Mouse (Mus musculus): ENCODE data around the gene Rps17. TPM values are rescaled to one million over a fixed set of nuclear protein-coding genes. Genes with fewer than 3 reads are reported as not detected.

The Rps17 gene
- polyA plus RNA-seq, 1 experiment from 2014 or later, result 1,110 TPM

GRCm38 (mm10) chr7:81351826-81352225 is 6.8 kb upstream of the Rps17 start:
- Histone ChIP-seq H3K9ac (ENCODE audit: low read depth, low read length) (no peak overlapping the region), H3K9me3 (ENCODE audit: control insufficient read depth, low read length) (no peaks in the 10 kb centered on the region), H3K4me2 (replicated peaks; ENCODE audit: low read depth, low read length) (no peak overlapping the region), H3K36me3 (ENCODE audit: control insufficient read depth, insufficient read depth, low read length) (no peaks in the 10 kb centered on the region), H3K4me1 (replicated peaks; ENCODE audit: control insufficient read depth, insufficient read depth, low read length) (no peaks in the 10 kb centered on the region), H3K27me3 (ENCODE audit: control insufficient read depth, insufficient read depth, low read length) (no peaks in the 10 kb centered on the region), H3K4me3 (ENCODE audit: low read depth, low read length) (no peak overlapping the region), H3K27ac (ENCODE audit: low read depth, low read length) (no peak overlapping the region)
- no peak for DNase-seq (ENCODE audit: low spot score)
- 83% methylated on average over 4 of the region's 4 CpGs for WGBS
- no peak for ATAC-seq (ENCODE audit: low FRiP score)

GRCm38 (mm10) chr7:81348206-81348605 is 3.2 kb upstream of the Rps17 start:
- no peaks in the 10 kb centered on the region for H3K9me3 ChIP-seq (ENCODE audit: control insufficient read depth, low read length)
- H3K27me3 ChIP-seq (ENCODE audit: control insufficient read depth, insufficient read depth, low read length), result no peaks in the 10 kb centered on the region
- H3K27ac ChIP-seq (ENCODE audit: low read depth, low read length), result no peak overlapping the region
- H3K4me3 ChIP-seq (ENCODE audit: low read depth, low read length), result no peak overlapping the region
- no peak for ATAC-seq (ENCODE audit: low FRiP score)
- DNase-seq (ENCODE audit: low spot score), result no peak
- no peak overlapping the region for H3K9ac ChIP-seq (ENCODE audit: low read depth, low read length)
- H3K4me2 ChIP-seq (replicated peaks; ENCODE audit: low read depth, low read length), result no peak overlapping the region
- peaks cover 6% of the 10 kb centered on the region for H3K4me1 ChIP-seq (replicated peaks; ENCODE audit: control insufficient read depth, insufficient read depth, low read length)
- no peaks in the 10 kb centered on the region for H3K36me3 ChIP-seq (ENCODE audit: control insufficient read depth, insufficient read depth, low read length)
- 59% methylated on average over 7 of the region's 7 CpGs for WGBS

DNA sequence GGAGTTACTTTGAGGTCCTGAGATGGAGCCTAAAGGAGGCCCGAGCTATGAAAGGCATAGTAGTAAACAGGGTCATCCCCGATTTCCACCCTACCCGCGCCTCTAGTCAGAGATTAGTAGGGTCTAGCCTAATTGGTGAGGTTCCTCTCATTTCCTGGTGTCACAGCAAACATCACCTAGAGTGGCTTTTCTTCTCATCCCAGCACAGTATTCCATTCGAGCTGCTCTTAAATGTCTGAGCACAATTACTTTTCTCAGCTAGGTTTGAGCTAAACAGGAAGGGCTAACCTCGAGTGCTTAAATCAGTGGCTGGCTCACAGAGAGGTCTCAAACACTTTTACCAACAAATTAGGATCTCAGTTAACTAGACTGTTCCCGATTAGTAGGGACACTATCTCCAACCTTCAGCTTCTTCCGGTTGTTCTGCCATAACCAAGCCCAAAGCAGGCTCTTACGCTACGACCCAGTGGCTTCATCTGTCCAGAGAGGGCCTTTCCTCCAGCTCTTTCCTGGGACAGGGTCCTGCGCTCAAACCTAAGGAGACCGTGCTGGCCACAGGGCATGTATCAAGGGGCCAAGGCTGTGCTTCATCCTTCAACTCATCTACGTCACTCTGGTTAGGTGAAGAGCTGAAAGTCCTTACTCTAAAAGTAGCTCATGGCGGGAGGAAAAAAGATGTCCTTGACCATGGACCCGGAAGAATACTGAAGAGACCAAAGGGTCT is 555 bp upstream of the Rps17 start:
- H3K4me1 ChIP-seq (replicated peaks; ENCODE audit: control insufficient read depth, insufficient read depth, low read length), result peaks cover 12% of the 10 kb centered on the region
- H3K9ac ChIP-seq (ENCODE audit: low read depth, low read length), result peak overlapping the region; percentile 53; the same call in 1 of the 2 replicates
- no peak for ATAC-seq (ENCODE audit: low FRiP score)
- no peak overlapping the region for H3K27ac ChIP-seq (ENCODE audit: low read depth, low read length)
- H3K4me2 ChIP-seq (replicated peaks; ENCODE audit: low read depth, low read length), result peak overlapping the region; percentile 37
- H3K36me3 ChIP-seq (ENCODE audit: control insufficient read depth, insufficient read depth, low read length), result 0 out of 2 replicates have a peak, but pooled peaks cover 3% of the 10 kb centered on the region
- DNase-seq (ENCODE audit: low spot score), result no peak
- no peaks in the 10 kb centered on the region for H3K9me3 ChIP-seq (ENCODE audit: control insufficient read depth, low read length)
- WGBS, result 64% methylated on average over 15 of the region's 15 CpGs
- no peaks in the 10 kb centered on the region for H3K27me3 ChIP-seq (ENCODE audit: control insufficient read depth, insufficient read depth, low read length)
- peak overlapping the region; percentile 99 for H3K4me3 ChIP-seq (ENCODE audit: low read depth, low read length)

- H3K9me3 ChIP-seq (ENCODE audit: control insufficient read depth, low read length), result no peaks in the 10 kb centered on the region
- H3K27me3 ChIP-seq (ENCODE audit: control insufficient read depth, insufficient read depth, low read length), result no peaks in the 10 kb centered on the region
- peak; percentile 23 for DNase-seq (ENCODE audit: low spot score)
- peak overlapping the region; percentile 99 for H3K4me3 ChIP-seq (ENCODE audit: low read depth, low read length)
- no peak overlapping the region for H3K27ac ChIP-seq (ENCODE audit: low read depth, low read length)
- WGBS, result 17% methylated on average over 10 of the region's 10 CpGs
- ATAC-seq (ENCODE audit: low FRiP score), result no peak; the same call in 1 of the 2 replicates
- H3K4me2 ChIP-seq (replicated peaks; ENCODE audit: low read depth, low read length), result peak overlapping the region; percentile 83
- peaks cover 12% of the 10 kb centered on the region for H3K4me1 ChIP-seq (replicated peaks; ENCODE audit: control insufficient read depth, insufficient read depth, low read length)
- H3K9ac ChIP-seq (ENCODE audit: low read depth, low read length), result peak overlapping the region; percentile 99
- H3K36me3 ChIP-seq (ENCODE audit: control insufficient read depth, insufficient read depth, low read length), result 0 out of 2 replicates have a peak, but pooled peaks cover 6% of the 10 kb centered on the region
Observed at GRCm38 (mm10) chr7:81343831-81344230, 1.2 kb downstream of the Rps17 start.

GRCm38 (mm10) chr7:81343316-81343715 is 1.7 kb downstream of the Rps17 start:
- Histone ChIP-seq H3K27me3 (ENCODE audit: control insufficient read depth, insufficient read depth, low read length) (no peaks in the 10 kb centered on the region), H3K36me3 (ENCODE audit: control insufficient read depth, insufficient read depth, low read length) (0 out of 2 replicates have a peak, but pooled peaks cover 6% of the 10 kb centered on the region), H3K9ac (ENCODE audit: low read depth, low read length) (peak overlapping the region; percentile 99), H3K4me1 (replicated peaks; ENCODE audit: control insufficient read depth, insufficient read depth, low read length) (peaks cover 12% of the 10 kb centered on the region), H3K4me2 (replicated peaks; ENCODE audit: low read depth, low read length) (peak overlapping the region; percentile 83), H3K9me3 (ENCODE audit: control insufficient read depth, low read length) (no peaks in the 10 kb centered on the region), H3K4me3 (ENCODE audit: low read depth, low read length) (peak overlapping the region; percentile 99), H3K27ac (ENCODE audit: low read depth, low read length) (no peak overlapping the region)
- WGBS, result 38% methylated on average over 8 of the region's 8 CpGs
- DNase-seq (ENCODE audit: low spot score) (no peak), ATAC-seq (ENCODE audit: low FRiP score) (no peak)

GRCm38 (mm10) chr7:81342356-81343094 is 2.5 kb downstream of the Rps17 start:
- Histone ChIP-seq H3K4me2 (replicated peaks; ENCODE audit: low read depth, low read length) (peak overlapping the region; percentile 83), H3K9me3 (ENCODE audit: control insufficient read depth, low read length) (no peaks in the 10 kb centered on the region), H3K4me1 (replicated peaks; ENCODE audit: control insufficient read depth, insufficient read depth, low read length) (peaks cover 12% of the 10 kb centered on the region), H3K4me3 (ENCODE audit: low read depth, low read length) (peak overlapping the region; percentile 99), H3K9ac (ENCODE audit: low read depth, low read length) (peak overlapping the region; percentile 99), H3K27ac (ENCODE audit: low read depth, low read length) (no peak overlapping the region), H3K27me3 (ENCODE audit: control insufficient read depth, insufficient read depth, low read length) (no peaks in the 10 kb centered on the region), H3K36me3 (ENCODE audit: control insufficient read depth, insufficient read depth, low read length) (0 out of 2 replicates have a peak, but pooled peaks cover 6% of the 10 kb centered on the region)
- ATAC-seq (ENCODE audit: low FRiP score) (no peak), DNase-seq (ENCODE audit: low spot score) (no peak)
- WGBS, result 78% methylated on average over 8 of the region's 8 CpGs

DNA sequence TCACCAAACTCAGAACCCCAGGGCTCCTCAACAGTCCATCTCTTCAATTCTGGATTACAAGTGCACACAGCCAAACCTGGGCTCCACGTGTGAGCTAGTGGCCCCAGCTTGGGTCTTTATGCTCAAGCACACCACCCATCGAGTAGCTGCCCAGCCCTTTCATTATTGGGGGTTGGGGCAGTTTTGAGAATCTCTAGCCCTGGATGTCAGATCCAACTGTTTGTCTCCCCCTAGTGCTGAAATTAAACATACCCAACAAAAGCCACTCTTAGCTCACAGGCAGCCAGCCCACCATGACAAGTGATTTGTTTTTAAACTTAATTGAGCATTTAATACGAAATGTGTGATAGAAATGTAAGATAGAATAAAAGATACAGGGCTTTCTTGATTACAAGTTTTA is 3.5 kb downstream of the Rps17 start:
- 50% methylated on average over 3 of the region's 3 CpGs for WGBS
- 0 out of 2 replicates have a peak, but pooled peaks cover 6% of the 10 kb centered on the region for H3K36me3 ChIP-seq (ENCODE audit: control insufficient read depth, insufficient read depth, low read length)

DNA sequence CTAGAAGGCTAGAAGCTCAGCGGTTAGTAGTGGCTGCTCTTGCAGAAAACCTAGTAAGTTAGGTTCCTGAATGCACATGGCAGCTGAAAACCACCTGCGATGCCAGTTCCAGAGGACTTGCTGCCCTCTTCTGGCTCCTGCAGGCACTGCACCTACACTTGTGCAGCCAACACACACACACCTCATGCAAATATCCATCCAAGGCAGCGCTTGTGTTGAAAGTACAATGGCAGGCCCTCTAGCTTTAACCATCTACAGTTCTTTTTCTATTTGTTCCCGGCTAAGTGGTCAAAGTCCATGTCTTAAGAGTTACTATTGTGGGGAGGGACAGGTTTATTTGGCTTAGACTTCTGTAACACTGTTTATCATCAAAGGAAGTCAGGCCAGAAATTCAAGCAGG is 5.3 kb downstream of the Rps17 start:
- H3K4me2 ChIP-seq (replicated peaks; ENCODE audit: low read depth, low read length), result no peak overlapping the region
- no peaks in the 10 kb centered on the region for H3K9me3 ChIP-seq (ENCODE audit: control insufficient read depth, low read length)
- H3K9ac ChIP-seq (ENCODE audit: low read depth, low read length), result no peak overlapping the region
- H3K27ac ChIP-seq (ENCODE audit: low read depth, low read length), result no peak overlapping the region
- no peak for ATAC-seq (ENCODE audit: low FRiP score)
- peaks cover 15% of the 10 kb centered on the region for H3K4me1 ChIP-seq (replicated peaks; ENCODE audit: control insufficient read depth, insufficient read depth, low read length)
- H3K36me3 ChIP-seq (ENCODE audit: control insufficient read depth, insufficient read depth, low read length), result 0 out of 2 replicates have a peak, but pooled peaks cover 6% of the 10 kb centered on the region
- H3K27me3 ChIP-seq (ENCODE audit: control insufficient read depth, insufficient read depth, low read length), result no peaks in the 10 kb centered on the region
- WGBS, result 83% methylated on average over 4 of the region's 4 CpGs
- DNase-seq (ENCODE audit: low spot score), result peak; percentile 77
- no peak overlapping the region for H3K4me3 ChIP-seq (ENCODE audit: low read depth, low read length)

More for the DNA sequence above, 3.5 kb downstream of the Rps17 start:
- Histone ChIP-seq H3K27me3 (ENCODE audit: control insufficient read depth, insufficient read depth, low read length) (no peaks in the 10 kb centered on the region), H3K4me1 (replicated peaks; ENCODE audit: control insufficient read depth, insufficient read depth, low read length) (peaks cover 12% of the 10 kb centered on the region), H3K27ac (ENCODE audit: low read depth, low read length) (no peak overlapping the region), H3K9me3 (ENCODE audit: control insufficient read depth, low read length) (no peaks in the 10 kb centered on the region), H3K9ac (ENCODE audit: low read depth, low read length) (no peak overlapping the region), H3K4me2 (replicated peaks; ENCODE audit: low read depth, low read length) (no peak overlapping the region), H3K4me3 (ENCODE audit: low read depth, low read length) (no peak overlapping the region)
- ATAC-seq (ENCODE audit: low FRiP score) (no peak), DNase-seq (ENCODE audit: low spot score) (peak; percentile 45)
